Mouse (Mus musculus): ENCODE results near the gene Evi2b. TPM values are rescaled to one million over a fixed set of nuclear protein-coding genes. Genes with fewer than 3 reads are reported as not detected.

Gene Evi2b
- polyA plus RNA-seq, 1 experiment from 2014 or later: 0.36 TPM

DNA sequence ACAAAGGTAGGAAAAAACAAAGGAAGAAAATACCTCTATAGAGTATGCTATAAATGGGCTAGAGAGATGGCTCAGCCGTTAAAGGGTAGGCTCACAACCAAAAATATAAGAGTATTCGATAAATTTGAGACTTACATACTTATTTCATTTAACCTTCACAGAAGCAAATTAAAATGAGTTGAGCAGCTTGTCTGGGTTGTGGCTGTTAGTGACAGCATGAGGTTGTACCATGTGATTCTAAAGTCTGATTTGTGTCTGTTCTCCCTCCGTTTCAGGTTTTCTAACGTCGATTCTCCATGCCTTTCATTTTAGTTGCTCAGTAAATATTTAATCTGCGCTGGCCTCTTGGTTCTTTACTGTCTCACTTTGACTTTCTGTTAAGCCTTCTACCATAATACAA lies 4.3 kb downstream of the Evi2b start:
- Histone ChIP-seq H3K9me3 (no peaks in the 10 kb centered on the region), H3K4me3 (no peak overlapping the region), H3K27me3 (ENCODE audit: poor library complexity, severe bottlenecking) (no peaks in the 10 kb centered on the region), H3K36me3 (replicated peaks) (peaks cover 8% of the 10 kb centered on the region), H3K27ac (no peak overlapping the region), H3K4me1 (no peaks in the 10 kb centered on the region)
- 92% methylated on average over 6 of the region's 6 CpGs for WGBS
- DNase-seq (ENCODE audit: extremely low spot score, low spot score): no peak

DNA sequence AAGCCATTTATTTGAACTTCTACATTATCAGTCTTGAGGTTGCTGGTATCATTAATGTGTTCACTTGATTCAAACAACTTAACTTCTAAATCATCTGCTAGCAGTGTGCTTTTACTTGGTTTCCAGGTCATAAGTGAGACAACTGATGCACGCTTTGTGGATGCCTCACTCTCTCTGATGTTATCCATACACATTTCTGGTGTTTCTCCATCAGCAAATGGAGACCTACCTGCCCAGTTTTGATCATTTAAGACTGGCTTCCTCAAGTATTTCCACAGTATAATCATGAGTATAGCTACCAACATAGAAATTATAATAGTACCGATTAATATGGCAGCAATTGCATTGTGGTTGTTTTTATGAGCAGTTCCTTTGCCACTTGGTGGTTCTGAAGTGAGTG lies 7.8 kb downstream of the Evi2b start:
- peaks cover 3% of the 10 kb centered on the region for H3K36me3 ChIP-seq (replicated peaks)
- DNase-seq (ENCODE audit: extremely low spot score, low spot score): no peak
- 96% methylated on average over 2 of the region's 2 CpGs for WGBS

GRCm38 (mm10) chr11:79515331-79515730 lies 8.2 kb downstream of the Evi2b start:
- no peak overlapping the region for H3K4me3 ChIP-seq
- H3K9me3 ChIP-seq: no peaks in the 10 kb centered on the region
- no peak overlapping the region for H3K27ac ChIP-seq
- H3K4me1 ChIP-seq: no peaks in the 10 kb centered on the region
- DNase-seq (ENCODE audit: extremely low spot score, low spot score): no peak
- 87% methylated on average over 6 of the region's 6 CpGs for WGBS
- H3K27me3 ChIP-seq (ENCODE audit: poor library complexity, severe bottlenecking): no peaks in the 10 kb centered on the region
- H3K36me3 ChIP-seq (replicated peaks): peaks cover 3% of the 10 kb centered on the region

More for the DNA sequence above, 7.8 kb downstream of the Evi2b start:
- H3K4me1 ChIP-seq: no peaks in the 10 kb centered on the region
- H3K27ac ChIP-seq: no peak overlapping the region
- H3K9me3 ChIP-seq: no peaks in the 10 kb centered on the region
- H3K4me3 ChIP-seq: no peak overlapping the region
- H3K27me3 ChIP-seq (ENCODE audit: poor library complexity, severe bottlenecking): no peaks in the 10 kb centered on the region

DNA sequence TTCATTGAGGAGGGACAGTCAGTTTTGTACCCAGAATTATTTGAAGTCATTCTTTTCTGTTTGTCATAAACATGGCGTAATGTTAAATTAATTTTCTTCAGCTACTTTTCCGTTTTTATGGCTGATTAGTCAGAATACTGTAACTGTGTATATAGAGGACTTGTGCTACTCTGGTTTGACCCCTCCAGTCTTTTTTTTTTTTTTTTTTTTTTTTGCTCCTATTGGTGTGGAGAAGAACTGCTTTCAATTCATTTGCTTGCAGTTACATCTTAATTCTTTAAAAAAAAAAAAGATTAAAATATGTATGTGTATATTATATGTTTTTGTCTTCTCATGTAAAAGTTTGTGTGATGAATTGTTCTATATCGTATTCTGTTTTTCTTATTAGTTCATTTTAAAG lies 11.6 kb downstream of the Evi2b start:
- Histone ChIP-seq H3K4me1 (no peaks in the 10 kb centered on the region), H3K27ac (no peak overlapping the region), H3K36me3 (replicated peaks) (peaks cover 3% of the 10 kb centered on the region), H3K4me3 (no peak overlapping the region), H3K9me3 (no peaks in the 10 kb centered on the region), H3K27me3 (ENCODE audit: poor library complexity, severe bottlenecking) (no peaks in the 10 kb centered on the region)
- DNase-seq (ENCODE audit: extremely low spot score, low spot score): no peak
- 91% methylated on average over 3 of the region's 3 CpGs for WGBS

- no peaks in the 10 kb centered on the region for H3K27me3 ChIP-seq (ENCODE audit: poor library complexity, severe bottlenecking)
- H3K9me3 ChIP-seq: no peaks in the 10 kb centered on the region
- H3K4me3 ChIP-seq: no peak overlapping the region
- H3K27ac ChIP-seq: no peak overlapping the region
- WGBS: 88% methylated on average over 7 of the region's 7 CpGs
- no peaks in the 10 kb centered on the region for H3K36me3 ChIP-seq (replicated peaks)
- H3K4me1 ChIP-seq: peaks cover 15% of the 10 kb centered on the region
- no peak for DNase-seq (ENCODE audit: extremely low spot score, low spot score)
Measured at GRCm38 (mm10) chr11:79504506-79504905, 19.1 kb downstream of the Evi2b start.

GRCm38 (mm10) chr11:79503845-79504244 lies 19.7 kb downstream of the Evi2b start, which contains the start of gene Omg:
TSS of gene Omg (minus strand) at chr11:79504084.
- DNase-seq (ENCODE audit: extremely low spot score, low spot score): no peak
- Histone ChIP-seq H3K36me3 (replicated peaks) (no peaks in the 10 kb centered on the region), H3K27me3 (ENCODE audit: poor library complexity, severe bottlenecking) (no peaks in the 10 kb centered on the region), H3K9me3 (no peaks in the 10 kb centered on the region), H3K4me1 (peaks cover 15% of the 10 kb centered on the region), H3K27ac (no peak within 1 kb of the TSS), H3K4me3 (no peak within 1 kb of the TSS)
- WGBS: 46% methylated on average over 8 of the region's 8 CpGs

GRCm38 (mm10) chr11:79502917-79503316 lies 20.6 kb downstream of the Evi2b start:
- WGBS: 50% methylated on average over 2 of the region's 2 CpGs
- Histone ChIP-seq H3K9me3 (no peaks in the 10 kb centered on the region), H3K4me1 (peaks cover 15% of the 10 kb centered on the region), H3K36me3 (replicated peaks) (no peaks in the 10 kb centered on the region), H3K4me3 (no peak overlapping the region), H3K27me3 (ENCODE audit: poor library complexity, severe bottlenecking) (no peaks in the 10 kb centered on the region), H3K27ac (no peak overlapping the region)
- DNase-seq (ENCODE audit: extremely low spot score, low spot score): no peak

- Histone ChIP-seq H3K9me3 (no peaks in the 10 kb centered on the region), H3K36me3 (replicated peaks) (peaks cover 26% of the 10 kb centered on the region), H3K27ac (no peak overlapping the region), H3K4me3 (no peak overlapping the region), H3K27me3 (ENCODE audit: poor library complexity, severe bottlenecking) (no peaks in the 10 kb centered on the region), H3K4me1 (peaks cover 14% of the 10 kb centered on the region)
- WGBS: 66% methylated on average over 10 of the region's 10 CpGs
- no peak for DNase-seq (ENCODE audit: extremely low spot score, low spot score)
Measured at GRCm38 (mm10) chr11:79494976-79495800, 28.4 kb downstream of the Evi2b start.

GRCm38 (mm10) chr11:79484721-79485120 lies 38.8 kb downstream of the Evi2b start:
- Histone ChIP-seq H3K36me3 (replicated peaks) (peaks cover 60% of the 10 kb centered on the region), H3K4me1 (no peaks in the 10 kb centered on the region), H3K4me3 (no peak overlapping the region), H3K27ac (no peak overlapping the region), H3K27me3 (ENCODE audit: poor library complexity, severe bottlenecking) (no peaks in the 10 kb centered on the region), H3K9me3 (no peaks in the 10 kb centered on the region)
- no peak for DNase-seq (ENCODE audit: extremely low spot score, low spot score)

GRCm38 (mm10) chr11:79483876-79484528 lies 39.6 kb downstream of the Evi2b start:
- H3K36me3 ChIP-seq (replicated peaks): peaks cover 57% of the 10 kb centered on the region
- WGBS: 85% methylated on average over 7 of the region's 7 CpGs

DNA sequence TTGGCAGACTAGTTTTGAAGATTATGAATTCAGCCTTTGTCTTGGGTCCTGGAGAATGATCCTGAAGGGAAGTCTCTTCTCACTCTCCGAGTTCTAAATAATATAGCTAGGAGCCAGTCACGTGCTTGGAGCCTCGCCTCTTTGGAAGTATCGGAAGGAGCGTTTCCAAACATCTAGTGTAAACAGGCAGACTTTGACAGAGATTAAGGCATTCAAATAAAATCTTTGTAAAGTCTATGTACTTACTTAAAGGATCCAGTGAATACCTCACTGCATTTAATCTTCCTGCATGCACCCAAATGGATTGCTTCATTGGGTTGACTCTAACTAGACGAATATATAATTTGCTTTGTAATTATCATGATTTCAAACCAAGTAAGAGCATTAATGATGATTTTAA lies 40.2 kb downstream of the Evi2b start:
- Histone ChIP-seq H3K27ac (no peak overlapping the region), H3K4me3 (no peak overlapping the region), H3K36me3 (replicated peaks) (peaks cover 61% of the 10 kb centered on the region), H3K27me3 (ENCODE audit: poor library complexity, severe bottlenecking) (no peaks in the 10 kb centered on the region), H3K9me3 (no peaks in the 10 kb centered on the region), H3K4me1 (no peaks in the 10 kb centered on the region)
- WGBS: 94% methylated on average over 6 of the region's 6 CpGs
- no peak for DNase-seq (ENCODE audit: extremely low spot score, low spot score)

More at GRCm38 (mm10) chr11:79483876-79484528, 39.6 kb downstream of the Evi2b start:
- Histone ChIP-seq H3K27ac (no peak overlapping the region), H3K9me3 (no peaks in the 10 kb centered on the region), H3K27me3 (ENCODE audit: poor library complexity, severe bottlenecking) (no peaks in the 10 kb centered on the region), H3K4me1 (no peaks in the 10 kb centered on the region), H3K4me3 (no peak overlapping the region)
- no peak for DNase-seq (ENCODE audit: extremely low spot score, low spot score)

DNA sequence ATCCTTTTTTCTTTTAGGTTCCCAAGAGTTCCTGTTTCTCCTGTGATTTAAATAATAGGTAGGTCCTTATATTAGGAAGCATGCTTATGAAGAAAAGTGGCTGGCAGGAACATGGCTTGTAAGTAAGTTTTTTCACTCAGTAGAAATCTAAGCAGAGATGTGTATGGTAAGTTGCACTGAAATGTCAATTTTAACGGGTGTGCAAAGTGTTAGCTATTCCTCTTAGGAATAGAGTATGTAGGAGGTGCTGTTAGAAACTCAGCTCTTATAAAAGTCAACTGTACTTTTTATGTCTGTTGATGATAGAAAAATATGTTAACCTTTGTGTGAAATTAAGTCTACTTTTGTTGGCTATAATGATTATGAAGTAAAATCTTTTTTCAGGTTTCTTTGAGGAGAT lies 55.5 kb downstream of the Evi2b start:
- Histone ChIP-seq H3K9me3 (no peaks in the 10 kb centered on the region), H3K27ac (no peak overlapping the region), H3K4me3 (no peak overlapping the region), H3K4me1 (no peaks in the 10 kb centered on the region), H3K36me3 (replicated peaks) (peaks cover 75% of the 10 kb centered on the region), H3K27me3 (ENCODE audit: poor library complexity, severe bottlenecking) (no peaks in the 10 kb centered on the region)
- 85% methylated on average over 1 of the region's 1 CpGs for WGBS
- DNase-seq (ENCODE audit: extremely low spot score, low spot score): no peak

Measured in forebrain, embryonic 10.5 days (tissue).